Mouse (Mus musculus): Measurements from ENCODE around the gene Gm10217.

Gene Gm10217

GRCm38 (mm10) chr8:9863951-9864350 is at the start of gene Gm10217:
Gene Gm10217, plus strand, starts transcription at chr8:9864251.
- no peak for DNase-seq

- no peak for DNase-seq
These were observed 39.3 kb upstream of the Gm10217 start for GRCm38 (mm10) chr8:9824770-9825169.

- no peak for DNase-seq
These were observed 23.8 kb upstream of the Gm10217 start for GRCm38 (mm10) chr8:9840257-9840656.

- DNase-seq: no peak
These were observed 4.8 kb upstream of the Gm10217 start for GRCm38 (mm10) chr8:9859286-9859685.

GRCm38 (mm10) chr8:9860539-9861203 is 3.4 kb upstream of the Gm10217 start:
- no peak for DNase-seq

GRCm38 (mm10) chr8:9865150-9865549 is 1.1 kb downstream of the Gm10217 start:
- DNase-seq: no peak

GRCm38 (mm10) chr8:9868094-9868493 is 4.0 kb downstream of the Gm10217 start:
- no peak for DNase-seq

- no peak for DNase-seq
These were observed 12.2 kb downstream of the Gm10217 start for GRCm38 (mm10) chr8:9876241-9876640.

GRCm38 (mm10) chr8:9879921-9880320 is 15.9 kb downstream of the Gm10217 start:
- DNase-seq: no peak

- no peak for DNase-seq
These were observed 22.7 kb downstream of the Gm10217 start for GRCm38 (mm10) chr8:9886714-9887113.

GRCm38 (mm10) chr8:9899199-9899598 is 35.1 kb downstream of the Gm10217 start:
- no peak for DNase-seq

- DNase-seq: no peak
These were observed 35.6 kb downstream of the Gm10217 start for GRCm38 (mm10) chr8:9899673-9900072.

All from spleen, adult 18-20 months (tissue).